Mouse (Mus musculus): ENCODE measurements around the gene Zbtb8a.
"Not testable (repeated sequence)": the region's sequence is repeated elsewhere in the genome, so short reads cannot be mapped to it uniquely, and the experiment has no call there.

The Zbtb8a gene

GRCm38 (mm10) chr4:129376961-129377545, 863 bp downstream of the Zbtb8a start:
- in situ Hi-C loops (cut with MboI, MseI) = no loop called here

- in situ Hi-C loops (cut with MboI, MseI) = no loop called here
Observed at GRCm38 (mm10) chr4:129375821-129376220, 2.1 kb downstream of the Zbtb8a start.

- in situ Hi-C loops (cut with MboI, MseI) = no loop called here
Observed at GRCm38 (mm10) chr4:129375000-129375399, 2.9 kb downstream of the Zbtb8a start.

GRCm38 (mm10) chr4:129374219-129374755, 3.6 kb downstream of the Zbtb8a start:
- in situ Hi-C loops (cut with MboI, MseI) = no loop called here

GRCm38 (mm10) chr4:129373202-129373976, 4.5 kb downstream of the Zbtb8a start:
- in situ Hi-C loops (cut with MboI, MseI) = no loop called here

GRCm38 (mm10) chr4:129371391-129371790, 6.5 kb downstream of the Zbtb8a start:
- in situ Hi-C loops (cut with MboI, MseI) = no loop called here

- in situ Hi-C loops (cut with MboI, MseI) = no loop called here
Observed at GRCm38 (mm10) chr4:129365224-129365623, 12.7 kb downstream of the Zbtb8a start.

GRCm38 (mm10) chr4:129364379-129364778, 13.5 kb downstream of the Zbtb8a start:
- in situ Hi-C loops (cut with MboI, MseI) = no loop called here

- in situ Hi-C loops (cut with MboI, MseI) = no loop called here
Observed at GRCm38 (mm10) chr4:129363463-129363862, 14.5 kb downstream of the Zbtb8a start.

GRCm38 (mm10) chr4:129362771-129363170, 15.1 kb downstream of the Zbtb8a start:
- in situ Hi-C loops (cut with MboI, MseI) = no loop called here

- in situ Hi-C loops (cut with MboI, MseI) = not testable (repeated sequence)
Observed at GRCm38 (mm10) chr4:129362238-129362637, 15.7 kb downstream of the Zbtb8a start.

GRCm38 (mm10) chr4:129357613-129358163, 20.2 kb downstream of the Zbtb8a start:
- in situ Hi-C loops (cut with MboI, MseI) = no loop called here

GRCm38 (mm10) chr4:129354236-129354635, 23.7 kb downstream of the Zbtb8a start:
- in situ Hi-C loops (cut with MboI, MseI) = loop anchor here (5.0 kb wide), 1 partner anchor 103 kb away; no protein-coding TSS in a partner anchor

GRCm38 (mm10) chr4:129353176-129353575, 24.7 kb downstream of the Zbtb8a start:
- in situ Hi-C loops (cut with MboI, MseI) = loop anchor here (5.0 kb wide), 1 partner anchor 104 kb away; no protein-coding TSS in a partner anchor

- in situ Hi-C loops (cut with MboI, MseI) = loop anchor here (5.0 kb wide), 1 partner anchor 106 kb away; no protein-coding TSS in a partner anchor
Observed at GRCm38 (mm10) chr4:129351111-129351510, 26.8 kb downstream of the Zbtb8a start.

- in situ Hi-C loops (cut with MboI, MseI) = loop anchor here (5.0 kb wide), 1 partner anchor 107 kb away; no protein-coding TSS in a partner anchor
Observed at GRCm38 (mm10) chr4:129350644-129351043, 27.3 kb downstream of the Zbtb8a start.

GRCm38 (mm10) chr4:129346481-129347154, 31.3 kb downstream of the Zbtb8a start:
- in situ Hi-C loops (cut with MboI, MseI) = no loop called here

GRCm38 (mm10) chr4:129342705-129343104, 35.2 kb downstream of the Zbtb8a start:
- in situ Hi-C loops (cut with MboI, MseI) = no loop called here

GRCm38 (mm10) chr4:129341888-129342287, 36.0 kb downstream of the Zbtb8a start:
- in situ Hi-C loops (cut with MboI, MseI) = no loop called here

- in situ Hi-C loops (cut with MboI, MseI) = no loop called here
Observed at GRCm38 (mm10) chr4:129339743-129340142, 38.2 kb downstream of the Zbtb8a start.

- in situ Hi-C loops (cut with MboI, MseI) = no loop called here
Observed at GRCm38 (mm10) chr4:129336291-129336690, 41.6 kb downstream of the Zbtb8a start.

All from T-helper 2 cell (primary cell).